ENCODE assay signal across 26 mouse cellular contexts in the genomic region with DNA sequence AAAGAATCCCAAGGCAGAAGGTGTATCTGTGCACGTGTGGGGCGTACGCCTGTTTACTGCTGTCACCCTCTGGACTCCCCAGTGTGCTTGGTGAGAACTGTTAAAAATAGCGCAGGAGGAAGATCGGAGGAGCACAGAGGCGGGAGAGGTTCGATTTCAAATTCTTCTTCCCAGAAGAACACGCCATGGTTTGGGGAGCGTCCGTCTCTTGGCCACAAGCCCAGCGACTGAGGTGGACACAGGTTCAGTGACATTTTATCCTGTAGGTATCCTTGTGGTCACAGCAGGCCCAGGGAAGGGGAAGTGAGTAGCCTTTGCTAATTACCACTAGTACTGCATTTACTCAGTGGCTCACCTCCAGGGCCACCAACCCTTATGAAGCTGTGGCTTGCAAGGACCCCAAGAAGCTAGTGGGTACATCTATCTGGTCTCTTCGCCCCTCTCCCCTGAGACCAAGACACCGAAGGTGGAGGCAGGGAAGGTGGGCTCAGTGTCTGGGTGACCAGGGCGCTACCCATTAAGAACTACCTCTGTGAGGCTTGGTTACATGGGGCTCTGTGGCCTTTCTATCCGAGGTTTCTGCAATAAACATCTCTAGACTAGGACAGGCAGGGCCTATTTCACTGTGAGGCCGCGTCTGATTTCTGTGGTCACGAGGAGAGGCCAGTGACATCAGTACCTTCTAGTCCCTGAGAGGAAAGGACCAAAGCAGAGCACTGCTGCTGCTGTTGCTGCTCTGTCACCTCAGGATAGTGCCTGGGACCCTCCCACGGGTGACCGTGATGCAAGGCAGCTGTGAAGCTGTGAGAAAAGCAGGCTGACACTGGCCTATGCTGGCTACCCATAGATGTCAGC. TPM values are rescaled to one million over a fixed set of nuclear protein-coding genes. Genes with fewer than 3 reads are reported as not detected.
DNase-seq lines count a peak whose midpoint lies in the region; ATAC-seq lines count a peak whose summit lies in the region.
"Had no signal": no experiment of that assay in that cellular context is flagged by ENCODE, and none has a peak within 500 bp of the region (broad histone marks: within the 10 kb centered on the region; RNA-seq: fewer than 3 reads in every experiment).

No protein-coding gene starts in this region.

- peaks cover 3% of the 10 kb centered on the region; the same call in 1 of the 2 replicates for H3K9me3 ChIP-seq in heart, embryonic 11.5 days (replicated peaks; ENCODE audit: control insufficient read depth, low read length)
- H3K9me3 ChIP-seq in heart, embryonic 16.5 days (replicated peaks; ENCODE audit: control insufficient read depth, low read length), result peaks cover 6% of the 10 kb centered on the region
- no peaks in the 10 kb centered on the region for H3K9me3 ChIP-seq in embryonic facial prominence, embryonic 10.5 days
- no peaks in the 10 kb centered on the region for H3K9me3 ChIP-seq in intestine, embryonic 15.5 days
- H3K9me3 ChIP-seq: forebrain, embryonic 13.5 days; hindbrain, embryonic 13.5 days had no signal

- H3K36me3 ChIP-seq in heart, embryonic 11.5 days (ENCODE audit: control insufficient read depth, insufficient read depth, low read length), result peaks cover 19% of the 10 kb centered on the region
- H3K36me3 ChIP-seq in heart, embryonic 16.5 days (ENCODE audit: control insufficient read depth, insufficient read depth), result peaks cover 47% of the 10 kb centered on the region
- peaks cover 79% of the 10 kb centered on the region for H3K36me3 ChIP-seq in embryonic facial prominence, embryonic 10.5 days (replicated peaks)
- peaks cover 22% of the 10 kb centered on the region for H3K36me3 ChIP-seq in intestine, embryonic 15.5 days

- H3K4me2 ChIP-seq in heart, embryonic 11.5 days, result no peak overlapping the region
- no peak overlapping the region for H3K4me2 ChIP-seq in heart, embryonic 16.5 days (ENCODE audit: low read depth, low read length)
- no peak overlapping the region for H3K4me2 ChIP-seq in intestine, embryonic 15.5 days (replicated peaks)
- H3K4me2 ChIP-seq: forebrain, embryonic 13.5 days; hindbrain, embryonic 13.5 days had no signal

- H3K4me1 ChIP-seq in heart, embryonic 11.5 days (ENCODE audit: control insufficient read depth, insufficient read depth, low read length), result peaks cover 11% of the 10 kb centered on the region
- peaks cover 8% of the 10 kb centered on the region for H3K4me1 ChIP-seq in heart, embryonic 16.5 days (ENCODE audit: control insufficient read depth, insufficient read depth, low read length)
- H3K4me1 ChIP-seq in embryonic facial prominence, embryonic 10.5 days, result no peaks in the 10 kb centered on the region; the same call in 1 of the 2 replicates
- H3K4me1 ChIP-seq in intestine, embryonic 15.5 days (replicated peaks), result no peaks in the 10 kb centered on the region
- H3K4me1 ChIP-seq: hindbrain, embryonic 13.5 days had no signal

- DNase-seq in gastrocnemius, adult 18-20 months (ENCODE audit: low spot score), result peak; percentile 69
- DNase-seq in gastrocnemius, postnatal 4 days (ENCODE audit: low spot score in 2 of 2), result no peak
- peak; percentile 80 for DNase-seq in heart, adult 11 months
- DNase-seq in heart, adult 8-10 months (ENCODE audit: low spot score), result no peak
- DNase-seq in embryonic facial prominence, embryonic 10.5 days (ENCODE audit: low spot score), result no peak
- DNase-seq: adrenal gland, adult 2 months; adrenal gland, postnatal 14 days; B cell, adult 2 months; cerebellum, adult 11 months; cerebellum, adult 8-10 months; cerebellum, postnatal 10 days; cerebellum, postnatal 36 days; embryo, embryonic 11 days; heart, postnatal 10 days; heart, postnatal 36 days; kidney, adult 18-20 months had no signal

- H3K27ac ChIP-seq in heart, embryonic 11.5 days (ENCODE audit: low read depth, low read length), result no peak overlapping the region
- H3K27ac ChIP-seq in heart, embryonic 16.5 days (ENCODE audit: low read length), result 0 out of 2 replicates have a peak overlapping the region, but pooled peaks have one; percentile 29
- H3K27ac ChIP-seq in embryonic facial prominence, embryonic 10.5 days (replicated peaks), result 0 out of 2 replicates have a peak overlapping the region, but pooled peaks have one; percentile 14
- H3K27ac ChIP-seq in intestine, embryonic 15.5 days, result no peak overlapping the region
- H3K27ac ChIP-seq: forebrain, embryonic 10.5 days; forebrain, embryonic 13.5 days; hindbrain, embryonic 10.5 days; hindbrain, embryonic 13.5 days had no signal

- H3K27me3 ChIP-seq in heart, embryonic 11.5 days (ENCODE audit: control insufficient read depth, insufficient read depth, low read length), result no peaks in the 10 kb centered on the region
- no peaks in the 10 kb centered on the region for H3K27me3 ChIP-seq in heart, embryonic 16.5 days (ENCODE audit: control insufficient read depth, insufficient read depth, low read length)
- H3K27me3 ChIP-seq in embryonic facial prominence, embryonic 10.5 days (replicated peaks; ENCODE audit: low read depth, poor library complexity, severe bottlenecking), result no peaks in the 10 kb centered on the region
- no peaks in the 10 kb centered on the region for H3K27me3 ChIP-seq in intestine, embryonic 15.5 days (replicated peaks)
- H3K27me3 ChIP-seq: forebrain, embryonic 13.5 days; hindbrain, embryonic 13.5 days had no signal

- no peak overlapping the region for H3K4me3 ChIP-seq in heart, embryonic 11.5 days (ENCODE audit: low read depth, low read length)
- no peak overlapping the region for H3K4me3 ChIP-seq in heart, embryonic 16.5 days (ENCODE audit: low read length)
- H3K4me3 ChIP-seq in embryonic facial prominence, embryonic 10.5 days, result no peak overlapping the region
- no peak overlapping the region for H3K4me3 ChIP-seq in intestine, embryonic 15.5 days (replicated peaks)
- H3K4me3 ChIP-seq: forebrain, embryonic 10.5 days; forebrain, embryonic 13.5 days; hindbrain, embryonic 10.5 days; hindbrain, embryonic 13.5 days had no signal

- no peak for ATAC-seq in heart, embryonic 11.5 days (replicated peaks; ENCODE audit: insufficient number of reproducible peaks, low FRiP score, low TSS enrichment)
- ATAC-seq in heart, embryonic 16.5 days (replicated peaks; ENCODE audit: extremely low read depth, insufficient read depth, low FRiP score), result no peak
- ATAC-seq in intestine, embryonic 15.5 days, result no peak
- ATAC-seq: forebrain, embryonic 13.5 days; forebrain, embryonic 16.5 days; hindbrain, embryonic 16.5 days; intestine, embryonic 16.5 days had no signal

- 77% methylated on average over 20 of the region's 20 CpGs for WGBS in heart, embryonic 11.5 days (ENCODE audit: insufficient replicate concordance)
- 65% methylated on average over 20 of the region's 20 CpGs for WGBS in heart, embryonic 16.5 days
- WGBS in embryonic facial prominence, embryonic 10.5 days, result 91% methylated on average over 20 of the region's 20 CpGs
- 89% methylated on average over 20 of the region's 20 CpGs for WGBS in intestine, embryonic 15.5 days

- no peak overlapping the region for H3K9ac ChIP-seq in heart, embryonic 11.5 days (ENCODE audit: low read depth, low read length)
- no peak overlapping the region for H3K9ac ChIP-seq in heart, embryonic 16.5 days (ENCODE audit: low read length)
- no peak overlapping the region for H3K9ac ChIP-seq in intestine, embryonic 15.5 days
- H3K9ac ChIP-seq: forebrain, embryonic 13.5 days; hindbrain, embryonic 13.5 days had no signal

RNA-seq across cellular contexts. Expression of gene Umps, which starts 45.4 kb away (rescaled TPM):
- 1 to 10 TPM; 5.8 to 6.8 TPM for total RNA-seq in gastrocnemius, adult 18-20 months (2021)
- total RNA-seq in gastrocnemius, postnatal 4 days (2021), result 10 to 100 TPM; 13.4 to 13.5 TPM
- 43.0 and 43.9 TPM in 2 replicates for polyA plus RNA-seq in heart, embryonic 11.5 days (2014; fragmentation: Nextera tagmentation; extraction: Ambion mirVana)
- polyA plus RNA-seq in heart, embryonic 16.5 days (2015; fragmentation: Nextera tagmentation; extraction: Ambion mirVana), result 29.4 and 30.7 TPM in 2 replicates
- total RNA-seq in heart, adult 8-10 months (2022), result 1 to 10 TPM; 7.9 to 9.1 (median 8.3) TPM
- polyA plus RNA-seq in embryonic facial prominence, embryonic 10.5 days (2016; fragmentation: Nextera tagmentation; extraction: Ambion mirVana), result 105 and 106 TPM in 2 replicates
- 55.9 and 56.0 TPM in 2 replicates for polyA plus RNA-seq in intestine, embryonic 15.5 days (2015; fragmentation: Nextera tagmentation; extraction: Ambion mirVana)

Comparison
In these comparisons a context has a peak if more than half of its experiments do, and no peak if none do; other contexts are left out.
1. DNase-seq: peak in gastrocnemius, adult 18-20 months (single experiment) and heart, adult 11 months (single experiment); none in gastrocnemius, postnatal 4 days (0 of 2), heart, adult 8-10 months (single experiment) and embryonic facial prominence, embryonic 10.5 days (single experiment).
2. H3K27ac ChIP-seq: peak in heart, embryonic 16.5 days (single experiment) and embryonic facial prominence, embryonic 10.5 days (single experiment); none in heart, embryonic 11.5 days (single experiment) and intestine, embryonic 15.5 days (single experiment).